Mouse (Mus musculus): ENCODE measurements around the gene Colq. TPM values are rescaled to one million over a fixed set of nuclear protein-coding genes. Genes with fewer than 3 reads are reported as not detected.

Colq gene
- polyA plus RNA-seq, 1 experiment from 2014 or later = 0.22 TPM

GRCm38 (mm10) chr14:31496241-31496646 lies 94.9 kb downstream of the Colq start:
- H3K27ac ChIP-seq = 0 out of 2 replicates have a peak overlapping the region, but pooled peaks have one; percentile 95
- no peaks in the 10 kb centered on the region for H3K27me3 ChIP-seq (ENCODE audit: poor library complexity, severe bottlenecking)
- DNase-seq (ENCODE audit: extremely low spot score, low spot score) = no peak
- 69% methylated on average over 7 of the region's 7 CpGs for WGBS
- peak overlapping the region; percentile 94 for H3K4me3 ChIP-seq
- peaks cover 58% of the 10 kb centered on the region for H3K36me3 ChIP-seq (replicated peaks)
- H3K4me1 ChIP-seq = peaks cover 33% of the 10 kb centered on the region
- H3K9me3 ChIP-seq = no peaks in the 10 kb centered on the region

DNA sequence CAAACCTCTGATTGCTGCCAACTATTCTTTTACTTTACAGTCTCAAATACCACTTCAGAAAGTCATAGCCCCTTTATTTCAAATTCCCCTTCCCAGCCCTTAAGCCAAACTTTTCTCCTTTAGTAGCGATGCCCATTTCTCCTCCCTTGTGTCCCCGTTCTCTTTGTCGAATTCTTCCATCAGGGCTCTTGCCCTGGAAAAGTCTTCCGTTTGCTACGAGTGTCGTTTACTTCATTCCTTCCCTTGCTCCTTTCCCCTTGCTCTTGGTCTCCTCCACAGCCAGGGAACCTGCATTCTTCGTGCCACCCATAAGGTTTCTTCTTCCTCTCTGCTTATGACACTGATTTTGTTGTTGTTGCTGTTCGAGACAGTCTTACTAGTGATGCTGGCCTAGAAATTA lies 95.6 kb downstream of the Colq start:
- 8% methylated on average over 8 of the region's 8 CpGs for WGBS
- no peaks in the 10 kb centered on the region for H3K9me3 ChIP-seq
- DNase-seq (ENCODE audit: extremely low spot score, low spot score) = no peak
- peak overlapping the region; percentile 94 for H3K4me3 ChIP-seq
- H3K27me3 ChIP-seq (ENCODE audit: poor library complexity, severe bottlenecking) = no peaks in the 10 kb centered on the region
- H3K4me1 ChIP-seq = peaks cover 33% of the 10 kb centered on the region
- peaks cover 58% of the 10 kb centered on the region for H3K36me3 ChIP-seq (replicated peaks)
- H3K27ac ChIP-seq = peak overlapping the region; percentile 95

DNA sequence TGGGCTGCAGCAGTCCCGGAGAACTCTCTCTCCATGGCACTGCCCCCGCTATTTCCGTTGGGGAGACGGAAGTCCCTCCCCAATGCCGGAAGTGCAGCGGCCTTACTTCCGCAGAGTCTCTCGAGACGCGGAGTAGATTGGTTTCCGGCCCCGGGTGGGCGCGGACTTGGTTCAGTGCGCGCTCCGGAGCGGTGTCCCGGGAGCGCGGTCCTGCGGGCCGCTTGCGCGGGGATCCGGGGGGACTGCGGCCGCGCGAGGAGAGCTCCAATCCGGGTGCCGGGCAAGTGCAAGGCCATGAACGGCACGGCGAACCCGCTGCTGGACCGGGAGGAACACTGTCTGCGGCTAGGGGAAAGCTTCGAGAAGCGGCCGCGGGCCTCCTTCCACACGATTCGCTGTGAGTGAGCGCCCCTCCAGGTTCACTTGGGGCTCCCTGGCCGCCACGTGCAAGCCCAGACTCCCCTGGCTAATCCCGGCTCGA lies 96.1 kb downstream of the Colq start, which contains the start of gene Mettl6:
Mettl6 (minus strand) TSS at position 66 of the 481 bp plus-strand sequence.
- peak; percentile 88 for DNase-seq (ENCODE audit: extremely low spot score, low spot score)
- peak within 1 kb of the TSS; percentile 95 for H3K27ac ChIP-seq
- under 1% methylated on average over 49 of the region's 49 CpGs for WGBS
- H3K9me3 ChIP-seq = no peaks in the 10 kb centered on the region
- no peaks in the 10 kb centered on the region for H3K27me3 ChIP-seq (ENCODE audit: poor library complexity, severe bottlenecking)
- peaks cover 56% of the 10 kb centered on the region for H3K36me3 ChIP-seq (replicated peaks)
- peaks cover 33% of the 10 kb centered on the region for H3K4me1 ChIP-seq
- H3K4me3 ChIP-seq = peak within 1 kb of the TSS; percentile 94

DNA sequence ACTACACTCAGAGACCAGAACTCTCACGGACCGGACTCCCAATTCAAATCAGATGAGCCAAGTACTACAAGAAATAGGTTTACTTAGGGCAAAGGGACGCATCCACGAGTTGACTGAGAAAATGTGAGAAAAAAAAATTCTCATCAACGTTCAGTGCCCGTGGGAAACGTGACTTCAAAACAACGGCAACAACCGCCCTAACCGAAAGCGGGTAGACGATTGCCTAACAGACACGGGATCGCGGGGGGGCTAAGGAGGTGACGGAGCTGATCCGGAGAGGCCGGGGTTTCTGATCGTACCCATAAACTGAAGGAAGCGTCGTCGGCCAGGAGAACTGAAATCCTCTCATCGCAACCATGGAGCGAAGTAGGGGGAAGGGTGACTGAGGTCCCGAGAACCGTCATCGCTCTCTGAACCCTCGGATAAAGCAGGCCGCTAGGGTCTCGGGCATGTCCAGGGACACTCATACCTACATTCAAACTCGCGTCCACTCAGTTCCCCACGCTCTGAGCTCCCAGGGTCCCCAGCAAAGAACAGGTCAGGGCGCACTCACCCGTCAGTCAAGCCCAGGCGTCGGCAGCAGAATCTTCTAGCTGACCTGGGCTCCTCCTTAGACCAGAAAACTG lies 96.7 kb downstream of the Colq start, which contains the start of gene Eaf1:
Eaf1 (plus strand) TSS at position 51 of the 626 bp plus-strand sequence.
- Histone ChIP-seq H3K4me1 (peaks cover 33% of the 10 kb centered on the region), H3K36me3 (replicated peaks) (peaks cover 56% of the 10 kb centered on the region), H3K27ac (peak within 1 kb of the TSS; percentile 95), H3K27me3 (ENCODE audit: poor library complexity, severe bottlenecking) (no peaks in the 10 kb centered on the region), H3K4me3 (peak within 1 kb of the TSS; percentile 94), H3K9me3 (no peaks in the 10 kb centered on the region)
- DNase-seq (ENCODE audit: extremely low spot score, low spot score) = no peak
- 1% methylated on average over 37 of the region's 37 CpGs for WGBS

GRCm38 (mm10) chr14:31493901-31494300 lies 97.2 kb downstream of the Colq start:
- no peaks in the 10 kb centered on the region for H3K27me3 ChIP-seq (ENCODE audit: poor library complexity, severe bottlenecking)
- H3K36me3 ChIP-seq (replicated peaks) = peaks cover 56% of the 10 kb centered on the region
- peak overlapping the region; percentile 95 for H3K27ac ChIP-seq
- no peaks in the 10 kb centered on the region for H3K9me3 ChIP-seq
- peak overlapping the region; percentile 94 for H3K4me3 ChIP-seq
- 52% methylated on average over 9 of the region's 9 CpGs for WGBS
- peaks cover 33% of the 10 kb centered on the region for H3K4me1 ChIP-seq
- DNase-seq (ENCODE audit: extremely low spot score, low spot score) = no peak

DNA sequence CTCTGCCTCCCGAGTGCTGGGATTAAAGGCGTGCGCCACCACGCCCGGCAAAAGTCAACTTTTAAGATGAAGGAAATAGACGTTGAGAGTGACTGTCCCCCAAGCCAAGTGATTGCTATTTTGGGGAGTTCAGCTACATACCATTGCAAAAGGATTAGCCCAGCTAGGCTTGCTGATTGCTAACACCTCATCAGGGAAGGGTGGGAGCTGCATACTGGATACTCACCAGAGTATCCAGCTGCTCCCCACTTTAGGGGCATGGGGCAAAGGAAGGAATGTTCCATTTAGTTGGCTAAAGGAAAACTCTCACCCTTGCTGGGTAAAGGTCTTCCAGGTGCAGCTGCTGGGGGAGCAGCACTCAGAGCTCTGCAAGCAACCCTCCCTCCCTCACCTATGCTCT lies 103.1 kb downstream of the Colq start:
- Histone ChIP-seq H3K4me1 (peaks cover under 1% of the 10 kb centered on the region), H3K27ac (no peak overlapping the region), H3K9me3 (no peaks in the 10 kb centered on the region), H3K4me3 (no peak overlapping the region), H3K36me3 (replicated peaks) (peaks cover 96% of the 10 kb centered on the region), H3K27me3 (ENCODE audit: poor library complexity, severe bottlenecking) (no peaks in the 10 kb centered on the region)
- DNase-seq (ENCODE audit: extremely low spot score, low spot score) = no peak
- WGBS = 95% methylated on average over 6 of the region's 6 CpGs

GRCm38 (mm10) chr14:31486465-31486864 lies 104.7 kb downstream of the Colq start:
- no peaks in the 10 kb centered on the region for H3K9me3 ChIP-seq
- H3K27me3 ChIP-seq (ENCODE audit: poor library complexity, severe bottlenecking) = no peaks in the 10 kb centered on the region
- H3K4me3 ChIP-seq = no peak overlapping the region
- no peak overlapping the region for H3K27ac ChIP-seq
- peaks cover 97% of the 10 kb centered on the region for H3K36me3 ChIP-seq (replicated peaks)
- DNase-seq (ENCODE audit: extremely low spot score, low spot score) = no peak
- no peaks in the 10 kb centered on the region for H3K4me1 ChIP-seq
- 86% methylated on average over 4 of the region's 4 CpGs for WGBS

- DNase-seq (ENCODE audit: extremely low spot score, low spot score) = no peak
- H3K9me3 ChIP-seq = no peaks in the 10 kb centered on the region
- no peak overlapping the region for H3K4me3 ChIP-seq
- no peaks in the 10 kb centered on the region for H3K27me3 ChIP-seq (ENCODE audit: poor library complexity, severe bottlenecking)
- no peaks in the 10 kb centered on the region for H3K4me1 ChIP-seq
- H3K36me3 ChIP-seq (replicated peaks) = peaks cover 96% of the 10 kb centered on the region
- no peak overlapping the region for H3K27ac ChIP-seq
- 90% methylated on average over 5 of the region's 5 CpGs for WGBS
Measured at GRCm38 (mm10) chr14:31482417-31482816, 108.7 kb downstream of the Colq start.

- Histone ChIP-seq H3K9me3 (no peaks in the 10 kb centered on the region), H3K27me3 (ENCODE audit: poor library complexity, severe bottlenecking) (no peaks in the 10 kb centered on the region), H3K4me1 (no peaks in the 10 kb centered on the region), H3K4me3 (no peak overlapping the region), H3K36me3 (replicated peaks) (peaks cover 16% of the 10 kb centered on the region), H3K27ac (no peak overlapping the region)
- DNase-seq (ENCODE audit: extremely low spot score, low spot score) = no peak
- WGBS = 80% methylated on average over 2 of the region's 2 CpGs
Measured at GRCm38 (mm10) chr14:31473297-31473696, 117.8 kb downstream of the Colq start.

Other genes with a start within 250 kb of the Colq start
- gene Sh3bp5, start 155.3 kb downstream of the Colq start, polyA plus RNA-seq (2016; fragmentation: Nextera tagmentation; extraction: Ambion mirVana) = 17.6 and 18.3 TPM in 2 replicates
- gene Eaf1, start 96.9 kb downstream of the Colq start, polyA plus RNA-seq (2016; fragmentation: Nextera tagmentation; extraction: Ambion mirVana) = 28.4 and 29.1 TPM in 2 replicates
- 79.1 and 79.9 TPM in 2 replicates for gene Mettl6, start 96.3 kb downstream of the Colq start, polyA plus RNA-seq (2016; fragmentation: Nextera tagmentation; extraction: Ambion mirVana)
- 0.10 and 1.5 TPM in 2 replicates for gene Gm49387, start 49.5 kb upstream of the Colq start, polyA plus RNA-seq (2016; fragmentation: Nextera tagmentation; extraction: Ambion mirVana)
- 11.8 and 13.0 TPM in 2 replicates for gene Btd, start 49.7 kb upstream of the Colq start, polyA plus RNA-seq (2016; fragmentation: Nextera tagmentation; extraction: Ambion mirVana)
- 6.0 and 7.1 TPM in 2 replicates for gene Hacl1, start 49.9 kb upstream of the Colq start, polyA plus RNA-seq (2016; fragmentation: Nextera tagmentation; extraction: Ambion mirVana)
- 13.3 and 14.1 TPM in 2 replicates for gene Ankrd28, start 239.3 kb upstream of the Colq start, polyA plus RNA-seq (2016; fragmentation: Nextera tagmentation; extraction: Ambion mirVana)

All from forebrain, embryonic 10.5 days (tissue).